Mouse (Mus musculus): ENCODE measurements around the gene Pdzk1ip1. TPM values are rescaled to one million over a fixed set of nuclear protein-coding genes. Genes with fewer than 3 reads are reported as not detected.

Pdzk1ip1 gene
- total RNA-seq, 2 experiments from 2014 or later: 0.88 to 2.0 TPM

GRCm38 (mm10) chr4:115111167-115111566 lies 22.7 kb downstream of the Pdzk1ip1 start:
- intact Hi-C loops (cut with DNase I): no loop called here
- DNase-seq: no peak

- intact Hi-C loops (cut with DNase I): no loop called here
- DNase-seq: no peak
Measured at GRCm38 (mm10) chr4:115113266-115113665, 24.8 kb downstream of the Pdzk1ip1 start.

GRCm38 (mm10) chr4:115119642-115120041 lies 31.1 kb downstream of the Pdzk1ip1 start:
- intact Hi-C loops (cut with DNase I): no loop called here
- no peak for DNase-seq

- no peak for DNase-seq
- intact Hi-C loops (cut with DNase I): no loop called here
Measured at GRCm38 (mm10) chr4:115121162-115121561, 32.7 kb downstream of the Pdzk1ip1 start.

GRCm38 (mm10) chr4:115121608-115122007 lies 33.1 kb downstream of the Pdzk1ip1 start:
- intact Hi-C loops (cut with DNase I): no loop called here
- no peak for DNase-seq

GRCm38 (mm10) chr4:115123507-115123906 lies 35.0 kb downstream of the Pdzk1ip1 start:
- intact Hi-C loops (cut with DNase I): no loop called here
- DNase-seq: peak in 1 of 2 experiments; percentile 5

- intact Hi-C loops (cut with DNase I): no loop called here
- DNase-seq: no peak
Measured at GRCm38 (mm10) chr4:115124713-115125112, 36.2 kb downstream of the Pdzk1ip1 start.

- intact Hi-C loops (cut with DNase I): no loop called here
- DNase-seq: no peak
Measured at GRCm38 (mm10) chr4:115133085-115133484, 44.6 kb downstream of the Pdzk1ip1 start.

GRCm38 (mm10) chr4:115133621-115134295 lies 45.2 kb downstream of the Pdzk1ip1 start, which contains the start of gene Cyp4x1:
Cyp4x1 (minus strand) TSS chr4:115134281.
- peak in 1 of 2 experiments; percentile 2 for DNase-seq
- intact Hi-C loops (cut with DNase I): no loop called here

- intact Hi-C loops (cut with DNase I): no loop called here
Measured at GRCm38 (mm10) chr4:115134296-115134630, 45.8 kb downstream of the Pdzk1ip1 start.

More at GRCm38 (mm10) chr4:115134296-115134630, 45.8 kb downstream of the Pdzk1ip1 start:
- no peak for DNase-seq

Other genes with a start within 250 kb of the Pdzk1ip1 start
- under 1 TPM; 0.38 to 0.39 TPM for gene Foxd2, start 179.8 kb upstream of the Pdzk1ip1 start, total RNA-seq (2021)
- gene Foxe3, start 162.7 kb upstream of the Pdzk1ip1 start, total RNA-seq (2021): not detected
- gene Cmpk1, start 101.5 kb upstream of the Pdzk1ip1 start, total RNA-seq (2021): 10 to 100 TPM; 43.7 to 46.9 TPM
- 1 to 10 TPM in 1 of 2 experiments, under 1 TPM in 1; 0.67 to 1.5 TPM for gene Stil, start 88.5 kb upstream of the Pdzk1ip1 start, total RNA-seq (2021)
- gene Tal1, start 32.3 kb upstream of the Pdzk1ip1 start, total RNA-seq (2021): 1 to 10 TPM; 4.9 to 6.3 TPM
- gene Cyp4x1, start 45.6 kb downstream of the Pdzk1ip1 start, total RNA-seq (2021): not detected
- not detected for gene Cyp4a29, start 153.4 kb downstream of the Pdzk1ip1 start, total RNA-seq (2021)
- gene Cyp4a12a, start 210.3 kb downstream of the Pdzk1ip1 start, total RNA-seq (2021): not detected

All from heart, postnatal 14 days (tissue).